Mouse (Mus musculus) neutrophil, adult 5-6 weeks (primary cell): Measurements from ENCODE around the gene BC048679. TPM values are rescaled to one million over a fixed set of nuclear protein-coding genes. Genes with fewer than 3 reads are reported as not detected.
"Not testable (repeated sequence)": the region's sequence is repeated elsewhere in the genome, so short reads cannot be mapped to it uniquely, and the experiment has no call there.

Source experiments
- ATAC-seq: fragments of 151-379, 151-347 bp; 2 replicates; pipeline ENCODE4 v1.8.0; 2017; ENCODE audit warnings: mild to moderate bottlenecking, moderate TSS enrichment; ENCODE audit not compliant: insufficient number of reproducible peaks, poor library complexity, low FRiP score, severe bottlenecking; ENCODE audit errors: extremely low read depth
- total RNA-seq: library from RNA; stranded (forward); fragments of 200-1000 nt; gene quantifications from 2 replicates; pipeline ENCODE4 v1.2.3, GENCODE M21; 2017

BC048679 gene
- total RNA-seq, 1 experiment from 2014 or later: not detected

DNA sequence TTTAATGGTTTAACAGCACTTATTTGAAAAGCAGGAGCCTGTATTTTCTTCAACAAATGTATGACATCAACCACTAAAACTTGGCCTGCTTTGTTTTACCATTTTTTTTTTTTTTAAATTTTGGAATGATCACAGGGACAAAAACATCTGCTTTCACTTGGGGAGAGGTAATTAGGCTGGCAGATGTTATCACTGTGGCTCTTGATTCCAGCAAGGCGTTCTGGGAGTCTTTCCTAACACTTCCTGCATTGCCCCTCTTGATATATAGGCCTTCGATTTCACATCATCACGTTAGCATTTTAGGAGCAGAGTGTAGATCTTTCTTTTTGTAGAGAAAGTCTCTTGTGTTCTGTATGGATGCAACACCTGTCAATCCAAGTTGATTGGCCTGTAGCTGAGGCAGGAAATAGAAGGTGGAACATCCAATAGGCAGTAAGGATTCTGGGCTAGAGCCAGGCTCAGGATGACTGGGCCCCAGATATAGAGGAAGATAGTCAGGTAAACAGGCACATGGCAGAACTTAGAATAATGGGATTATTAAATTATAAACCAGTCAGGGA lies 18.5 kb downstream of the BC048679 start:
- no peak for ATAC-seq

- ATAC-seq: not testable (repeated sequence)
Observed at GRCm38 (mm10) chr7:81478261-81478660, 19.8 kb downstream of the BC048679 start.

DNA sequence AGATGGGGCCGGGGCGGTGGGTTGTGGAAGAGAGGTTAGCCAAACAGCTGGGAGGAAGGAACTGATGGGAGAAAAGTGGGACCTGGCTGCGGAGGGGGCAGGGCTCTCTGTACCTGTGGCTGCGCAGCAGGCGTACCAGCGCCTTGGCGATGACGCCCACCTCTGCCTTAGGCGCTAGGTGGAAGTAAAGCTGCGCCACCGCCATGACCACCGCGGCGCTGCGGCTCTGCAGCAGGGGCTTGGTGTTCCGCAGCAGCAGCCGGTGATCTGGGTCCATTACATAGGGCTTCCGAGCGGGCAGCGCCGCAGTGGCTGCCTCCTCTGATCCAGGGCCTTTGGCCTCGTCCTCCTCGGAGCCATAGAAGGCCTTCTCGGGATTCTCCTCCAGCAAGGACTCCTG lies 21.2 kb downstream of the BC048679 start:
- no peak for ATAC-seq

GRCm38 (mm10) chr7:81475221-81475620 lies 22.9 kb downstream of the BC048679 start:
- ATAC-seq: no peak

- no peak for ATAC-seq
Observed at GRCm38 (mm10) chr7:81464906-81465450, 33.1 kb downstream of the BC048679 start.

- no peak for ATAC-seq
Observed at GRCm38 (mm10) chr7:81464116-81464515, 34.0 kb downstream of the BC048679 start.

DNA sequence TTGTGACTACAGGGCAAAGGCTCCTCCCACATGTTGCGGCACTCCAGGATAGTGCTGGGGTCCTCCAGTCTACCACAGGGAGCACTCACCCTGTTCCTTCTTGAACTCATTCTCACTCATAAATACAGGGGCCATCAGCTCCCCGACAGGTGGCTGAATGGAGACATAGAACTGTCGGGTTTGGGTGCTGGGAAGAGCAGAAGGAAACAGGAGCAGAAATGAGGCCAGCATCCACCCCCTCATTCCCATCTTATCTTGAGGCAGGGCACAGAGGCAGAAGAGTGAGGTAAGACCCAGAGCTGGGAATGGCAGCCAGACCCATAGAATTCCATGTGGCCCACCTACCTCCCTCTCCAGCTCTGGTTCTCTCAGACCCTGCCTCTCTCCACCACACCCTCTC lies 35.3 kb downstream of the BC048679 start:
- ATAC-seq: no peak

DNA sequence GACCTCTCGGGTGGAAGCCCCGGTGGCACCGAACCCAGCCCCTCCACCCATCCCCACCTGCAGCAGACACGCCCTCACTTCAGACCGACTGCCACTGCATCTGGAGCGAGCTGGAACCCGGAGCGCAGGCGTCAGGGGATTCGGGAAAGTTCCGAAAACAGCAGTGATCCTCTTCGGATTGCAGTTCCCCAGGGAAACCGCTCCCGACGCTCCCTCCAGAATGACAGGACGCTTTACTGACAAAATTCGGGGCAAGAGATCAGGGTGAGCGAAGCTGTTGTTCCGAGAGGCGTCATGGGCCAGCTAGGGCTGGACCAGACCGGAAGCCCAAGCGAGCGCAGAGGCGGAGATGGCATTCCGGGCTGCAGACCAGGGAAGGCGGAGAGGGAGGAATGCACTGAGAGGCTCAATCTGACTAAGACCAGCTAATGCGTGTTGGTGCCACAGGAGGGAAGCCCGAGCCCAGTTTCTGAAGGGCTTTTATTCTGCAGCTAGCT lies 42.9 kb downstream of the BC048679 start, which contains the start of gene Cpeb1:
Cpeb1 (minus strand) TSS at position 311 of the 497 bp plus-strand sequence.
- no peak for ATAC-seq

DNA sequence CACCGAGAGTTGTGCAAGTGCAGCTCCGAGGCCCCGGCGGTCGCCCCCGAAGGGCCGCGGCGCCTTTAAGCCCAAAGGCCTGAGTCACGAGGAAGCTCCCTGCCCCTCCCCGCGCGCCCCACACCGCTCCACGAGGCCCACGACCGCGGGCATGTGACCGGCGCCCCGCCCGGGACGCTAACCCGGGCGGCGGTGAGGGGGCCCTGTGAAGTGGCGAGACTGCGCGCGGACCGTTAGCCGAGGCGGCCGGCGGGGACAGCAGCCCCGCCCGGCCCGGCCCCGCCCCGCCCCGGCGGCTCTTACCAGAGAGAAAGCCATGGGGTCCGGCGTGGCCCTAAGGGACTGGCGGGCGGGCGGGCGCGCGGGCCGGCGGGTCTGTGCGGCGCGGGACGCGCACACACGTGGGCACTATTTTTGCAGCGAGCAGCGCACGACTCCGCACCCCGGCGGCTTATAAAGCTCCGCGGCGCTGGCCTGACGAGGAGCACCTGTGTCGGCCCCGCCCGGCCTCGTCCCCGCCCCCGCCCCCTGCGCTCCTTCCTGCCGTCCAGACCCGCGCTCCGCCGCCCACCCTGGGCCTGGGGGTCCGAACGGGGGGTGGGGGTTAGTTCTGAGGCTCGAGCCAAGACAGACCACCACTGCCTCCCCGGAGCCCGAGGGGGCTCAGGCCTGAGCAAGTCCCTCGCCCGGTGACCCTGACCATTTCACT lies 43.6 kb downstream of the BC048679 start:
- ATAC-seq: no peak

DNA sequence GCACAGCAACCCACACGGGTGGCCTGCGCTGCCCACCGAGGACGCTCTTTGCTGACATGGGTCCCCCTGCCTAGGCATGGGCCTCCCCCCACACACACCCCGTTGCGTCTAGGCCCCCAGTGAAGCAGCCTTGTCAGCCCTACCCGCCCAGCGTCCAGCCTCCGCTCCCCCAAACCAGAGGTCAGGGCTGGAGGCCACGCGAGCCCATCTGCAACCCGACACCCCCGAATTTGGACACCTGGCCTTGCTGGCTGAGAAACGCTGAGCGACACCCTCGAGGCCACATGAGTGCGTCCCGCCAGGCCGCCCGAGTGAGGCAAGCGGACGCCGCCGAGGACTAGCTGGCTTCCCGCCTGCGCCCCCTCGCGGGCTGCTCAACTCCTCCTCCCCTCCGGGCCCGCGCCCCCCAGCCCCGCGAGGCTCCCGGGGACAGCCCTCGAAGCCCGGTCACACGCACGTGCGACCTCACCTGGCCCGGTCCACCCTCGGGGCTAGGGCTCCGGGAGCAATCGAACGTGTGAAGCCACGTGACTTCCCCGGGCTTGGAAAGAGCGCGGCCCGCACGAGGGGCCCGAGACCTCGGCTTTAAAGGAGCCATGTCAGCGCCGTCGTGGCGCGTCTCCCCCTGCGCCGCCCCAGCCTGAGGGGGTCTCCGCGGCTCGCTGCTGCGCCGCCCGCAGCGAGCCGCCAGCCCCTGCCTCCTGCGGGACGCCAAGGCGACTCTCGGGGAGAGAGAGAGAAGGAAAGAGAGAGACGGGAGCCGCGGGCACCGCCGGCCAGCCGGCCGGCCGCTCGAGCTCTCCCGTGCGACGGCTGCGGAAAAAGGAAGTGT lies 44.4 kb downstream of the BC048679 start:
- ATAC-seq: no peak

- no peak for ATAC-seq
Observed at GRCm38 (mm10) chr7:81452971-81453441, 45.1 kb downstream of the BC048679 start.

Other genes with a start within 250 kb of the BC048679 start
- gene Rps17, start 153.0 kb downstream of the BC048679 start, total RNA-seq: 1,002 and 1,046 TPM in 2 replicates
- 0.25 TPM in 1 of 2 replicates, not detected in the other for gene Cpeb1, start 42.8 kb downstream of the BC048679 start, total RNA-seq
- not detected in 2 replicates for gene Ap3b2, start 4.4 kb downstream of the BC048679 start, total RNA-seq
- gene Fsd2, start 68.7 kb upstream of the BC048679 start, total RNA-seq: 0.25 and 0.35 TPM in 2 replicates
- 36.2 and 44.9 TPM in 2 replicates for gene Whamm, start 73.0 kb upstream of the BC048679 start, total RNA-seq
- gene Homer2, start 209.2 kb upstream of the BC048679 start, total RNA-seq: not detected in 2 replicates